Mouse (Mus musculus): ENCODE results near the gene Il13.

The Il13 gene

DNA sequence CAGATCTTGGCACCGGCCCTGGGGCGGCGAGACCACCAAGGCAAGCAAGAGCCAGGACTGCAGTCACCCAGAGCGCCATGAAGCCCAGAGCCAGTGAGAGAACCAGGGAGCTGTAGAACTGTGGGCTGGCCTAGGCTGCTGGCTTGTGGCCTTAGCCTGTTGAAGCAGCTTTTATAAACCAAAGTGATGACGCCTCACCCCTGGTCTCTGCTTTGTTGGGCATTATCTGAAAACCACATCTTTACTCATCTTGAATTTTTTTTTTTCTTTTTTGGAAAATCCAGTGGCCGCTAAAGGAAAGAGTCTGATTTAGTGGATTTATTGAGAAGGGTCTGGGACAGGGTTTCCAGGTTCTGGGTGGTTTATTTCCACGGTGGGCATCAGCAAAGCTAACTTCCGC is at the start of gene Il13:
Gene Il13, minus strand, starts transcription at position 147 of the 400 bp plus-strand sequence.
- no peak for DNase-seq (ENCODE audit: low spot score in 2 of 2)

- no peak for DNase-seq (ENCODE audit: low spot score in 2 of 2)
Observed at GRCm38 (mm10) chr11:53682994-53683530, 48.6 kb upstream of the Il13 start.

DNA sequence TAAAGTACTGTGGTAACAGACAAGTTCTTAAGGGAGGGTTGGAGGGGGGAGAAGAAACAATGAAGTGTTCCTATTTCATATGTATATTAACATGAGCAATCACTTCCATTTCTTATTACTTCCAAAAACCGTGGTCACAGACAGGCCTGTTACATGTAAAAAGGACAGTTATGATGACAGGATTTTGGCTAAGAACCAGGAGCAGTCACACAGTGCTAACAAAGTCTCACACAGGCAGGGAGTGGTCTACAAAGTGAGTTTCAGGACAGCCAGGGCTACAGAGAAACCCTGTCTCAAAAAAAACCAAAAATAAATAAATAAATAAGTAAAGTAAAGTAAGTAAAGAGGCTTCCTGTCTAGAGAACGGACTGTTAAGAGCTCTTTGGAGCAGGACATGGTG is 47.7 kb upstream of the Il13 start:
- DNase-seq (ENCODE audit: low spot score in 2 of 2): no peak

- no peak for DNase-seq (ENCODE audit: low spot score in 2 of 2)
Observed at GRCm38 (mm10) chr11:53681686-53682085, 47.2 kb upstream of the Il13 start.

- no peak for DNase-seq (ENCODE audit: low spot score in 2 of 2)
Observed at GRCm38 (mm10) chr11:53680141-53680540, 45.6 kb upstream of the Il13 start.

DNA sequence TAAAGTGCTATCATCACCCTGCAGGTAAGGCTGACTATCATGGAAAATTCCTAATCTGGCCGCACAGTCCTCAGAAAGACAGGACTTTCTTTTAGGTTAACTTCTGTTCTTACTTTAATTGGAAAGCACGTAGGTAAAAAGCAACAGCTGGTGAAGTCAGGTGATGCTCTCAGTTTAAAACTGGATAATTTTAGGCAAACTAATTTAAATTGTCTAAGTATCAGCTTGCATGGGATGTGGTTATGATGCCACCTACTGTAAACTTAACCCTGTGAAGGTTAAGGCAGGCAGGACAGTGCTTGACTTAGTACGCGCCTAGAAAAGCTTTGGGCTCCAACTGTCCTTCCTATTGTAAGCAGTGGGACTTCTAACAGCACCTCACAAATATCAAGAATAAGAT is 36.9 kb upstream of the Il13 start:
- DNase-seq (ENCODE audit: low spot score in 2 of 2): no peak

DNA sequence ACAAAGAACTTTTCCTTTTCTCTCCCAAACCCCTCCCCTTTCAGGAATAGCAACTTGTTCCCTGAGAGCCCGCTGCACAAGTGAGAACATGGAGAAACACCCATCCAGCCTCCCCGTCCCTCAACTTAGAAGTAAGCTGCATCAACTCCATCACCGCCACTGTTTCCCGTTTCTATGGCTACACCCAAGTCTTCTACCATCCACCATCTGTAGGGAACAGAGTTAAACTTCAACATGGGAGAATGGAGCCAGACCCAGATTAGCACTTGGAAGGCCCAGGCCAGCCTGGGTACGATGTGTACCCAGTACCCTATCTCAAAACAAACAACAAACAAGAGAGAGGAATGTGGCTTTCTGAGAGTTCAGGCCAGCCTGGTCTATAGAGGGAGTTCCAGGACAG is 29.6 kb upstream of the Il13 start:
- no peak for DNase-seq (ENCODE audit: low spot score in 2 of 2)

DNA sequence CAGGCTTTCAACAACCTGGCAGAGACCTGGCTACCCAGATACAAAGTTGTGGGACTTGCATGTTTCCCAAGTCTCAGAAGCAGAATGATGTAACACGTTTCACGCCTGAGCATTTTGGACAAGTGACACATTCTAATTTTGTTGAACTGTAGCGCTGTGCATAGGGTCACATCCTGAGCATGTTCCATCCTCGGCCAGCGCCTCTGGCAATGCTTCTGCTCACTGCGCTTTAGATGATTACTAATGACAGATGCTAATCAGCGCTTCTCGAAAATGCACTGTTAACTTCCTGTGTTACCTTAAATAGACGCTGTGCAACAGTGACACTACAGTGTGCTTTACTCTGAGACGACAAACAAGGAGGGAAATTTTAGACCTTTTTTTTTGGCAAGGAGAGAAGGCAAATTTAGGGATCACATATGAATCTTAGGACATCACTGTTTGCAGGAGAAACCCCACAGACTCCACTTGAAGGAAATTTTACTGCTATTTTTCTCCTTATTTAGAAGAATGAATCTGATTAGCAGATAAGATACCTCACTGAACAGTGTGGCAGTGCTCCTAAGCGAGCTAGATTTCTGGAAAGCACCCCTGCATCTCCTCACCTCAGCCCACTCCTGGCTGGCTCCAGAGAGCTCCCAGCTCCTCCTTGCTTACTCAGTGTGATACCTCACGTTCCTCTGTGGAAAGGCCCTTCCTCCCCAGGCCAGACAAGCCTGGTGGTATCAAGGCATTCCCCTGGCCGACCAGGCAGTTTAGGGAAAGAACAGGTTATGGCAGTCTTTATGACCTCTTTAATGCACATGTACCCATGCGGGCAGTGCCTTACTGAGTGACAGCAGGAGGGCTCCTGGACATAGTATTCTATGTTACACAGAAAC is 28.5 kb upstream of the Il13 start:
- peak; percentile 33 to 60 for DNase-seq (ENCODE audit: low spot score in 2 of 2)

GRCm38 (mm10) chr11:53657828-53658227 is 23.3 kb upstream of the Il13 start:
- DNase-seq (ENCODE audit: low spot score in 2 of 2): no peak

- no peak for DNase-seq (ENCODE audit: low spot score in 2 of 2)
Observed at GRCm38 (mm10) chr11:53657381-53657780, 22.9 kb upstream of the Il13 start.

DNA sequence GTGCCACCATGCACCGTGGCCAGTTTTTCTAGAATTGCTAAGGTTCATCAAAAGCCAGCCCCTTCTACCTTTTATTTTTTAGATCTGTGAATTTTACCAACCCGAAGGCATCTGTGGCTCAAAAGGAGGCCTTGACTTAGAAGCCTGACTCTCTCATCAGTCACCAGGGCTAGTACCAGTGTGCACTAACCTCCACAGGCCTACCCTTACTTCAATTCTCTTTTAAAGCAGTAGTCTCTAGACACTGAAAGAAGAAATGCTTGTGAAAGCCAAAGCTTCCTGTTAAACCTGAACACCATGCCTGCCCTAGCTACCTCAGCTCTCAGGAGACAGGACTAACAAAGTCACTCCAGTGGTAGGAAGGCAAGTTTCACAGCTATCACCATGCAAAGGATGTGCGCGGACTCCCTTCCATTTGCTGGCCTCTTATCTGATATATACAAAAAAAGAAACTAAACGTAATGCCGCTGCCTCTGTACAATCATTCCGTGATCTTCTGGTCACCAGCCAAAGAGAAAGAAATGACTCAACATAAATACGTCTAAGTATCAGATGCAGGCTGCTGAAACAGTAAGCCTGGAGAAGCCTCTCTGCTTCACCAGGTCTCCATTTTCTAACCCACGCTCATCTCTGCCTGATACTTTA is 22.2 kb upstream of the Il13 start:
- DNase-seq (ENCODE audit: low spot score in 2 of 2): no peak

DNA sequence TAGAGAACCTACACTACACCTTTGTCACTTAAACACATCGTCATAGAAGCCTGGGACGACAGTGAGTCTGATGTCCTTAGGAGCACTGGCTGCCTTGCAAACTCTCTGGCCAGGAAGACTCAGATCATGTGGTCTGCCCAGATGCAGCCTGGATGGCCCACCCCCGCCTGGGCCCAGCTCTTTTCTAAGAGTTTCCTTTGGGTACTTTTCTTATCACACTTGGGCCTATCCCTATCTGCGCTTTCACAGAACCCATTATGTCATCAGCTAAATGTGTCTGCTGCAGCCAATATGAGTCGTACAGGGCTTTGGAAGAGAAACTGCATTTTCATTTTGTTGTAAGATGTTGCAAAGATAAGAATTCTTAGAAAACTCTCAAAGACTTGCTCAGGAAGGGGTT is 20.5 kb upstream of the Il13 start:
- no peak for DNase-seq (ENCODE audit: low spot score in 2 of 2)

DNA sequence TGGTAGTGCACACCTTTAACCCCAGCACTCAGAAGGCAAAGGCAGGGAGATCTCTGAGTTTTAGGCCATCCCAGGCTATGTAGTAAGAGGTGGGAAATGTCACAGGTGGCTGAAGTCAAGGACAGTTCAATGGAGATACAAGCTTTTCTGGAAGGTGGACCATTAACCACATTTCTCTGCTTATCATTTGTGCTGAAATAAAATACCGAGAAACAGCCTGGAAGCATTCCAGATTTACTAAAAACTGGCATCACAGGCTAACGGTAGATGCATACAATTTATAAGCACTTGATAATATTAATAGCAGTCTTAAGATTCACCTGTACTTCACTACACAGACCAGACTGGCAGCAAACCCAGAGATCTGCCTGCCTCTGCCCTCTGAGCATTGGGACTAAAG is 17.9 kb upstream of the Il13 start:
- no peak for DNase-seq (ENCODE audit: low spot score in 2 of 2)

DNA sequence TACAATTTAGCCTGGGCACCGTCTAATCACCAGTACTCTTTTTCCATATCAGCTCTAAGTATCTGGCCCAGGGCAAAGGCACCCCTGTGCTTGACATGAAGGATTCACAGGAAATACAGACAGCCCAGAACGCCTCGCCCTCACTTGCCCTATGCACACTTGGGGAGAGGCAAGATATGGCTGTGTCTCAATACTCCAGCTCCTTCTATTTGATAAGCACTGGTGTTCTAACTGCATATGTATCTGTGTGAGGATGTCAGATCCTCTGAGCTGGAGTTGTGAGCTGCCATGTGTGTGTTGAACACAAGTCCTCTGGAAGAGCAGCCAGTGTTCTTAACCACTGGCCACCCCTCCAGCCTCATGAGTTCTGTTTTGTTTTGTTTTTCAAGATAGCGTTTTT is 16.9 kb upstream of the Il13 start:
- no peak for DNase-seq (ENCODE audit: low spot score in 2 of 2)

- DNase-seq (ENCODE audit: low spot score in 2 of 2): no peak
Observed at GRCm38 (mm10) chr11:53644017-53644416, 9.5 kb upstream of the Il13 start.

DNA sequence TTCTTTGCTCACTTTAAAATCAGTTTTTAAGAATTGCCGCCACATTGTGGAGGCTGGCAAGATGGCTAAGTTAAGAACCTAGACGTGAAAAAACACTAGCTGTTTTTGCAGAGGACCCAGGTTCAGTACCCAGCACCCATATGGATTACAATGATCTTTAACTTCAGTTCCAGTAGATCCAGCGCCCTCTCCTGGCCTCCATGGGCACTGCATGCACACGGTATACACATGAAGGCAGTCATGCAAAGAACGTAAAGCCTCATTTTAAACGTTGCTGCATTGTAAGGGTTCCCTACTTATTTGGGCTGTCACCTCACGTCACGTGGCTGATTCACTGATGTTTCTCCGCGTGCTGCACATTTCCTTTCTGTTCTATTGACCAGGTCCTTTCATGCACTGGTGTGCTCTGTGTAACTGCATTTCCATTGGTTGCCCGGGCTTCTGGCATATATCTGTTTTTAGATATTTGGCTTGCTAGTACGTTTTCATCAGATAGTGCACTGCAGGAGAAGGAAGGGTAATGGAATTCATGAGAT is 8.3 kb upstream of the Il13 start:
- no peak for DNase-seq (ENCODE audit: low spot score in 2 of 2)

- no peak for DNase-seq (ENCODE audit: low spot score in 2 of 2)
Observed at GRCm38 (mm10) chr11:53637803-53638260, 3.3 kb upstream of the Il13 start.

- DNase-seq (ENCODE audit: low spot score in 2 of 2): no peak
Observed at GRCm38 (mm10) chr11:53637046-53637802, 2.7 kb upstream of the Il13 start.

DNA sequence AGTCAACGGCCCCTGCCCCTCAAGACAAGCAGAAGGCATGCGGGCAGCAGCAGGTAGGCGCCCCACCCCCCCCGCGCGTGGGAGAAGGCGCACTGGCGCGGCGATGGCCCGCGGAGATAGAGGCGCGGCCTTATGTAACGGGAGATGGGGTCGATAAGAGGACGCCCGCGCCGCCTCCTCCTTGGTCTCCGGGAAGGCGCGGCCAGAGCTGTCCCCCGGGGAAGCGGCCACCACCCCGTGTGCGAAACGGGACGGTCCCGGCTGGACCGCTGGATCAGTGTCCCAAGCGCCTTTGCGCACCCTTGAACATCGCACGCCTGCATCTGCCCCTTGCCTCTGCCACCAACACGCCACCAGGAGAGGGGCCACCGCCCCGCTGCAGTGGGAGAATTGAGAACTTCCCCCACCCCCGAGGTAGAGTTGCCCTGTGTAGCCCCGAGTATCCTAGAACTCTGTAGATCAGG is 1.7 kb upstream of the Il13 start:
- peak in 1 of 2 experiments; percentile 14 for DNase-seq (ENCODE audit: low spot score in 2 of 2)

DNA sequence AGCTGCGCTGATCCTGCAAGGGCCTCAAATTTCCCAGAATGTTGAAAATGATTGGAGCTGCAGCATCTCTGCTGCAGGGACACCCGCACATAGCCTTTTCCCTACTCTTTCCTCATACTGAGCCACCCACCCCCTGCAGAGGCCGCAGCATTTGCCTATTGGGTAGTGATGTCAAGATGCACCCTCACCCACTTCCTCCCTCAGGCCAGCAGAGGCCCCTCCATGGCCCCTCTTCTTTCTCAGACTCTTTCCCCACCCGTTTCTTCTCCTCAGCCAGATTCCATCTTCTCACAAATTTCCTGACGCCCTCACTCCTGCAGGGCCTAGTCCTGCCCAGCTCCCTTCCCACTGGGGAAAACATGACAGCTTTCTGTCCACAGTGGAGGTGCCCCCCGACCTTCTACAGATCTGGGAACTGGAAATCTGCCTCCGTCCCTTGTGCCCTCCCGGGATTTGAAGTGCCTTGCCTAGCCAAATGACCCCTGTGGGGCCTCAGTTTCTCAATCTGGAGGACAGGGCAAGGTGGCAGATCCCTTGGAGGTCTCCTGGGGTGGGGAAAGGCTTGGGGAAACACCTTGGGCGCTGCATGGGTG is 1.2 kb upstream of the Il13 start:
- no peak for DNase-seq (ENCODE audit: low spot score in 2 of 2)

- no peak for DNase-seq (ENCODE audit: low spot score in 2 of 2)
Observed at GRCm38 (mm10) chr11:53633644-53634043, 858 bp downstream of the Il13 start.

Data from right cerebral cortex, postnatal 36 days (tissue).